Mouse (Mus musculus) CH12.LX (cell line): ENCODE measurements around the gene Fry. TPM values are rescaled to one million over a fixed set of nuclear protein-coding genes. Genes with fewer than 3 reads are reported as not detected.

Source experiments
- DNase-seq: peaks from one replicate; pipeline ENCODE4 v3.0.0-alpha.2; 2013; ENCODE audit errors: extremely low read depth
- H3K27ac ChIP-seq: 2 replicates; pipeline ENCODE4 v1.5.1; 2012; ENCODE audit warnings: low read depth, mild to moderate bottlenecking, control low read depth, moderate library complexity; ENCODE audit not compliant: insufficient read depth
- H3K27me3 ChIP-seq: replicated peaks from 2 replicates; pipeline ENCODE3; 2012; ENCODE audit warnings: inconsistent platforms
- H3K36me3 ChIP-seq, 2 experiments: replicated peaks in 1 of 2; 2 replicates each; pipeline versions ENCODE3 to v1.6.1; 2012; ENCODE audit warnings: inconsistent platforms in 1 of 2, low read length in 1 of 2, mild to moderate bottlenecking in 1 of 2, mixed read lengths in 1 of 2, moderate library complexity in 1 of 2; ENCODE audit not compliant: control insufficient read depth in 1 of 2, insufficient read depth in 1 of 2
- H3K4me1 ChIP-seq, 2 experiments: 2 replicates each; pipeline ENCODE4 v1.6.1; 2012; ENCODE audit warnings: inconsistent platforms in 1 of 2, moderate library complexity in 1 of 2; ENCODE audit not compliant: insufficient read depth in 2 of 2, control insufficient read depth in 1 of 2
- H3K4me2 ChIP-seq: 2 replicates; pipeline ENCODE4 v1.6.1; 2012; ENCODE audit warnings: low read depth, mild to moderate bottlenecking, control low read depth; ENCODE audit not compliant: poor library complexity, insufficient read depth, severe bottlenecking
- H3K4me3 ChIP-seq, 3 experiments: fragments of 150-350 bp in 1 of 3; sonication (generic) in 1 of 3; replicated peaks in 1 of 3; 2 replicates each; pipeline versions ENCODE3 to v1.5.1; 2011 to 2012; ENCODE audit warnings: low read depth in 2 of 3, low read length in 2 of 3, mild to moderate bottlenecking in 2 of 3, moderate library complexity in 2 of 3, control low read depth in 1 of 3, improper control_type of control experiment in 1 of 3, inconsistent platforms in 1 of 3, mixed read lengths in 1 of 3; ENCODE audit not compliant: poor library complexity in 1 of 3
- H3K79me2 ChIP-seq: replicated peaks from 2 replicates; pipeline ENCODE4 v1.6.1; 2012; ENCODE audit warnings: mild to moderate bottlenecking, moderate library complexity; ENCODE audit not compliant: control insufficient read depth, poor library complexity, insufficient read depth, severe bottlenecking; ENCODE audit errors: extremely low read depth
- H3K9ac ChIP-seq: 2 replicates; pipeline ENCODE4 v1.6.1; 2012; ENCODE audit warnings: low read depth, mild to moderate bottlenecking, control low read depth, moderate library complexity; ENCODE audit not compliant: insufficient read depth
- H3K9me3 ChIP-seq: replicated peaks from 2 replicates; pipeline ENCODE3; 2012; ENCODE audit warnings: low read length, inconsistent platforms, mixed read lengths
- BHLHE40 ChIP-seq: IDR thresholded peaks from 2 replicates; pipeline ENCODE4 v1.6.1; 2011; ENCODE audit warnings: mild to moderate bottlenecking, low read depth, low read length, improper control_type of control experiment
- CHD1 ChIP-seq: IDR thresholded peaks from 2 replicates; pipeline ENCODE4 v1.6.1; 2012; ENCODE audit warnings: low read depth, low read length, improper control_type of control experiment, inconsistent platforms
- CTCF ChIP-seq, 2 experiments: IDR thresholded peaks in 1 of 2; conservative IDR thresholded peaks in 1 of 2; 2 replicates each; pipeline ENCODE4 v1.5.1; 2011 to 2012; ENCODE audit warnings: low read depth in 2 of 2, low read length in 2 of 2, improper control_type of control experiment in 1 of 2, inconsistent platforms in 1 of 2, mild to moderate bottlenecking in 1 of 2, moderate library complexity in 1 of 2
- ELF1 ChIP-seq: IDR thresholded peaks from 2 replicates; pipeline ENCODE4 v1.6.1; 2014; ENCODE audit warnings: low read depth, mild to moderate bottlenecking, inconsistent platforms, low read length, improper control_type of control experiment
- ETS1 ChIP-seq: conservative IDR thresholded peaks from 2 replicates; pipeline ENCODE4 v1.6.1; 2012; ENCODE audit warnings: low read depth, mild to moderate bottlenecking, inconsistent platforms, low read length, improper control_type of control experiment, moderate library complexity
- HCFC1 ChIP-seq: IDR thresholded peaks from 2 replicates; pipeline ENCODE4 v1.6.1; 2012; ENCODE audit warnings: low read depth, mild to moderate bottlenecking, inconsistent platforms, low read length, improper control_type of control experiment
- JUN ChIP-seq: IDR thresholded peaks from 2 replicates; pipeline ENCODE4 v1.6.1; 2011; ENCODE audit warnings: low read depth, mild to moderate bottlenecking, low read length, improper control_type of control experiment, moderate library complexity; ENCODE audit not compliant: insufficient read depth
- MAFK ChIP-seq: IDR thresholded peaks from 2 replicates; pipeline ENCODE4 v1.6.1; 2011; ENCODE audit warnings: low read length, improper control_type of control experiment; ENCODE audit not compliant: insufficient replicate concordance
- MAX ChIP-seq: IDR thresholded peaks from 2 replicates; pipeline ENCODE4 v1.6.1; 2011; ENCODE audit warnings: low read length, improper control_type of control experiment
- MEF2A ChIP-seq: IDR thresholded peaks from 2 replicates; pipeline ENCODE4 v1.6.1; 2014; ENCODE audit warnings: low read depth, mild to moderate bottlenecking, inconsistent platforms, low read length, improper control_type of control experiment, borderline replicate concordance
- MXI1 ChIP-seq: IDR thresholded peaks from 2 replicates; pipeline ENCODE4 v1.6.1; 2011; ENCODE audit warnings: mild to moderate bottlenecking, low read depth, low read length, improper control_type of control experiment
- PAX5 ChIP-seq: IDR thresholded peaks from 2 replicates; pipeline ENCODE4 v1.6.1; 2012; ENCODE audit warnings: low read length, inconsistent platforms, mixed read lengths
- POLR2A ChIP-seq: IDR thresholded peaks from 2 replicates; pipeline ENCODE4 v1.6.1; 2011; ENCODE audit warnings: low read depth, mild to moderate bottlenecking, improper control_type of control experiment, low read length
- RCOR1 ChIP-seq: conservative IDR thresholded peaks from 2 replicates; pipeline ENCODE4 v1.6.1; 2012; ENCODE audit warnings: low read depth, mild to moderate bottlenecking, inconsistent platforms, low read length, improper control_type of control experiment
- SIN3A ChIP-seq: IDR thresholded peaks from 2 replicates; pipeline ENCODE4 v1.6.1; 2012; ENCODE audit warnings: low read length, improper control_type of control experiment, inconsistent platforms
- TBP ChIP-seq: conservative IDR thresholded peaks from 2 replicates; pipeline ENCODE4 v1.6.1; 2011; ENCODE audit warnings: low read depth, low read length, improper control_type of control experiment
- TCF12 ChIP-seq: IDR thresholded peaks from 2 replicates; pipeline ENCODE4 v1.6.1; 2014; ENCODE audit warnings: low read depth, mild to moderate bottlenecking, inconsistent platforms, low read length, improper control_type of control experiment
- UBTF ChIP-seq: IDR thresholded peaks from 2 replicates; pipeline ENCODE4 v1.6.1; 2012; ENCODE audit warnings: low read depth, mild to moderate bottlenecking, inconsistent platforms, low read length, improper control_type of control experiment, moderate library complexity
- USF2 ChIP-seq: conservative IDR thresholded peaks from 2 replicates; pipeline ENCODE4 v1.6.1; 2011; ENCODE audit warnings: low read depth, low read length, improper control_type of control experiment
- ZKSCAN1 ChIP-seq: IDR thresholded peaks from 2 replicates; pipeline ENCODE4 v1.6.1; 2012; ENCODE audit warnings: low read depth, inconsistent platforms, low read length, improper control_type of control experiment, borderline replicate concordance
- ZMIZ1 ChIP-seq: IDR thresholded peaks from 2 replicates; pipeline ENCODE4 v1.6.1; 2012; ENCODE audit warnings: low read depth, mild to moderate bottlenecking, inconsistent platforms, low read length, improper control_type of control experiment
- dilution Hi-C: fragments of 300-500 bp; cut with MboI; formaldehyde crosslinking; loops from 2 replicates; pipeline ENCODE4 v1.14.3; 2020; ENCODE audit warnings: low sequenced_read_pairs; ENCODE audit not compliant: extremely low pct_unique_long_range_greater_than_20kb, extremely low pct_ligation_motif_present
- in situ Hi-C: fragments of 300-500 bp; cut with MboI; formaldehyde crosslinking; loops from 3 replicates; pipeline ENCODE4 v1.14.3; 2019; ENCODE audit warnings: low sequenced_read_pairs, low pct_ligation_motif_present, low pct_unique_long_range_greater_than_20kb, mixed read lengths
- polyA plus RNA-seq: library from polyadenylated mRNA; unstranded; fragments of >175 nt; gene quantifications from 2 replicates; pipeline ENCODE4 v1.2.1, GENCODE M21; 2012; ENCODE audit warnings: low read depth; ENCODE audit not compliant: insufficient read length
- total RNA-seq, 2 experiments: library from RNA; depleted of rRNA; stranded (reverse); fragments of 300-350 nt in 1 of 2; fragments of >200 nt in 1 of 2; gene quantifications; 2 replicates each; pipeline ENCODE4 v1.2.3; 2012 to 2014

The Fry gene
- total and polyA plus RNA-seq, 3 experiments = 0.34 to 0.80 (median 0.34) TPM

GRCm38 (mm10) chr5:150275314-150275713, 156.9 kb downstream of the Fry start:
- in situ Hi-C loops = no loop called here
- no peaks in the 10 kb centered on the region for H3K27me3 ChIP-seq
- no peak for DNase-seq

GRCm38 (mm10) chr5:150276611-150277010, 158.2 kb downstream of the Fry start:
- Histone ChIP-seq H3K27me3 (no peaks in the 10 kb centered on the region), H3K36me3 (no peaks in the 10 kb centered on the region), H3K79me2 (no peaks in the 10 kb centered on the region), H3K4me3 (no peak overlapping the region), H3K4me2 (no peak overlapping the region), H3K9ac (no peak overlapping the region), H3K4me1 (no peaks in the 10 kb centered on the region), H3K9me3 (peaks cover 41% of the 10 kb centered on the region), H3K27ac (no peak overlapping the region)
- dilution Hi-C loops = no loop called here
- DNase-seq = no peak
- no peak for TF ChIP-seq SIN3A
- TF ChIP-seq ELF1 = no peak
- TF ChIP-seq ETS1 = no peak
- TF ChIP-seq HCFC1 = no peak
- no peak for TF ChIP-seq TCF12
- TF ChIP-seq MEF2A = no peak
- no peak for TF ChIP-seq MXI1
- TF ChIP-seq ZMIZ1 = no peak
- TF ChIP-seq PAX5 = no peak
- TF ChIP-seq MAFK = no peak
- no peak for TF ChIP-seq MAX
- TF ChIP-seq CTCF (conservative IDR thresholded peaks at IDR 0.05 in 1 of 2, IDR thresholded peaks at IDR 0.05 in 1 of 2; ENCODE audit: low read depth in 2 of 2, low read length in 2 of 2) = no peak
- in situ Hi-C loops = no loop called here

More at GRCm38 (mm10) chr5:150275314-150275713, 156.9 kb downstream of the Fry start:
- no peak overlapping the region for H3K4me3 ChIP-seq
- no peak overlapping the region for H3K4me2 ChIP-seq
- H3K4me1 ChIP-seq = no peaks in the 10 kb centered on the region
- H3K27ac ChIP-seq = no peak overlapping the region
- peaks cover 37% of the 10 kb centered on the region for H3K9me3 ChIP-seq
- no peaks in the 10 kb centered on the region for H3K79me2 ChIP-seq
- no peak overlapping the region for H3K9ac ChIP-seq
- no peaks in the 10 kb centered on the region for H3K36me3 ChIP-seq
- TF ChIP-seq TCF12 (no peak), POLR2A (no peak), TBP (no peak), ETS1 (no peak), USF2 (no peak), PAX5 (no peak), CHD1 (no peak), RCOR1 (no peak), BHLHE40 (no peak), ZKSCAN1 (no peak), UBTF (no peak), ELF1 (no peak), JUN (no peak), SIN3A (no peak)
- dilution Hi-C loops = no loop called here
